Mouse (Mus musculus) myocyte (in vitro differentiated cells): Measurements from ENCODE around the gene Herc4.

Source experiments
- E2F4 ChIP-seq: IDR thresholded peaks from one replicate; pipeline ENCODE4 v1.6.1; 2011; ENCODE audit warnings: mild to moderate bottlenecking, control low read depth, moderate library complexity; ENCODE audit not compliant: insufficient read depth
- MAX ChIP-seq: IDR thresholded peaks from one replicate; pipeline ENCODE4 v1.6.1; 2011; ENCODE audit warnings: low read depth, mild to moderate bottlenecking, control low read depth
- POLR2A ChIP-seq: IDR thresholded peaks from one replicate; pipeline ENCODE4 v1.6.1; 2011; ENCODE audit warnings: low read depth, mild to moderate bottlenecking, control low read depth, moderate library complexity; ENCODE audit not compliant: insufficient read length
- POLR2AphosphoS2 ChIP-seq: IDR thresholded peaks from one replicate; pipeline ENCODE4 v1.6.1; 2011; ENCODE audit warnings: low read depth, control low read depth; ENCODE audit not compliant: insufficient read length
- TCF12 ChIP-seq: IDR thresholded peaks from one replicate; pipeline ENCODE4 v1.6.1; 2011; ENCODE audit warnings: mild to moderate bottlenecking, control low read depth; ENCODE audit not compliant: poor library complexity, insufficient read depth, severe bottlenecking
- USF1 ChIP-seq: IDR thresholded peaks from one replicate; pipeline ENCODE4 v1.6.1; 2011; ENCODE audit warnings: low read depth, mild to moderate bottlenecking, control low read depth, moderate library complexity

DNA sequence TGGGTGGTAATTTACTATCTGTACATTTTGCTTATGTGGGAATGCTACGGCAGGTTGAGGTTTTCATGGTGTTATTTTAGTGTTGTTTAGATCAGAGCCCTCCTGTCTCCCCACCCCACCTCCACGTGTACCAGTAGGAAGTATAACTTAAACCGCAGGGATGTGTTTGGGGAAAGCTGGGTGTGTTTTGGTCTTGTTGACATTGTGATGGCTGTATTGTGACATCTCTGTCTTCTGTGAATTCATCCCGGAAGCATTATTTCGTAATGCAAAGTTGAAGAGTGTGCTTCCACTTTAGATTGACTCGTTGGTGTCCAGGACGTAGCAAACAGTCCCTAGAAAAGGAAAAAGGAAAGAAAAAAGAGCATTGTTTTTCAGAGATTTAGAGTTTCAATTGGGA is 3.8 kb downstream of the Herc4 start:
- TF ChIP-seq POLR2A = no peak
- no peak for TF ChIP-seq E2F4
- no peak for TF ChIP-seq TCF12
- TF ChIP-seq USF1 = no peak
- TF ChIP-seq MAX = no peak
- TF ChIP-seq POLR2AphosphoS2 = no peak
